Mouse (Mus musculus) lung, postnatal 0 days (tissue): ENCODE data around the gene Rpl10a. TPM values are rescaled to one million over a fixed set of nuclear protein-coding genes. Genes with fewer than 3 reads are reported as not detected.

Source experiments
- ATAC-seq: fragments of 200-750 bp; cut with Nextera tagmentation; 2 replicates; pipeline ENCODE4 v1.8.0; 2017; ENCODE audit warnings: moderate library complexity
- DNase-seq: peaks from one replicate; pipeline ENCODE4 v3.0.0-alpha.2; 2016; ENCODE audit warnings: low spot score
- H3K27ac ChIP-seq: fragments of 300-500 bp; sonication (generic); 2 replicates; pipeline ENCODE4 v1.5.1; 2014; ENCODE audit warnings: antibody characterized with exemption, mild to moderate bottlenecking, low read length, mixed read lengths
- H3K27me3 ChIP-seq: fragments of 300-500 bp; sonication (generic); replicated peaks from 2 replicates; pipeline ENCODE4 v1.6.1; 2014; ENCODE audit warnings: low read length, mixed read lengths; ENCODE audit not compliant: insufficient read depth
- H3K36me3 ChIP-seq: fragments of 300-500 bp; sonication (generic); 2 replicates; pipeline ENCODE4 v1.6.1; 2014; ENCODE audit warnings: low read length, mixed read lengths; ENCODE audit not compliant: insufficient read depth
- H3K4me1 ChIP-seq: fragments of 300-500 bp; sonication (generic); 2 replicates; pipeline ENCODE4 v1.6.1; 2014; ENCODE audit warnings: antibody characterized with exemption, low read depth, low read length, mixed read lengths; ENCODE audit not compliant: insufficient read depth
- H3K4me2 ChIP-seq: fragments of 300-500 bp; sonication (generic); replicated peaks from 2 replicates; pipeline ENCODE4 v1.6.1; 2014; ENCODE audit warnings: low read depth, mild to moderate bottlenecking, low read length, moderate library complexity, mixed read lengths
- H3K4me3 ChIP-seq: fragments of 300-500 bp; sonication (generic); 2 replicates; pipeline ENCODE4 v1.5.1; 2014; ENCODE audit warnings: low read depth, low read length
- H3K9ac ChIP-seq: fragments of 300-500 bp; sonication (generic); replicated peaks from 2 replicates; pipeline ENCODE4 v1.6.1; 2014; ENCODE audit warnings: low read depth, mild to moderate bottlenecking
- H3K9me3 ChIP-seq: fragments of 300-500 bp; sonication (generic); 2 replicates; pipeline ENCODE4 v1.6.1; 2016; ENCODE audit warnings: low read length, mixed read lengths
- CTCF ChIP-seq: IDR thresholded peaks from 2 replicates; pipeline ENCODE4 v1.5.1; 2016; ENCODE audit warnings: antibody characterized with exemption, mild to moderate bottlenecking
- EP300 ChIP-seq: IDR thresholded peaks from 2 replicates; pipeline ENCODE4 v1.6.1; 2016; ENCODE audit warnings: antibody characterized with exemption, mild to moderate bottlenecking, control low read depth
- WGBS: fragments of 180-500 bp; shearing (Covaris S2); extraction: QIAGEN DNeasy Blood & Tissue Kit; methylation state at CpG from one replicate; pipeline ENCODE4 v1.1.7; 2014; 5-methylcytosine and 5-hydroxymethylcytosine counted together
- polyA plus RNA-seq: library from polyadenylated mRNA; unstranded; fragments of >200 nt; fragmentation: Nextera tagmentation; extraction: Ambion mirVana; gene quantifications from 2 replicates; pipeline ENCODE4 v1.2.1, GENCODE M21; 2015

Gene Rpl10a
- polyA plus RNA-seq, 1 experiment from 2014 or later = 446 TPM

GRCm38 (mm10) chr17:28312232-28313211 is 15.7 kb upstream of the Rpl10a start:
- 22% methylated on average over 17 of the region's 17 CpGs for WGBS
- H3K27ac ChIP-seq = peak overlapping the region; percentile 57
- H3K27me3 ChIP-seq = no peaks in the 10 kb centered on the region
- peaks cover 3% of the 10 kb centered on the region for H3K4me1 ChIP-seq
- peak; percentile 48 for TF ChIP-seq CTCF
- TF ChIP-seq EP300 = no peak
- peak; percentile 1; the same call in 1 of the 2 replicates for ATAC-seq
- peak; percentile 49 for DNase-seq
- H3K9me3 ChIP-seq = no peaks in the 10 kb centered on the region
- H3K36me3 ChIP-seq = peaks cover 8% of the 10 kb centered on the region
- peak overlapping the region; percentile 92 for H3K4me2 ChIP-seq
- H3K4me3 ChIP-seq = peak overlapping the region; percentile 69; the same call in 1 of the 2 replicates
- no peak overlapping the region for H3K9ac ChIP-seq

DNA sequence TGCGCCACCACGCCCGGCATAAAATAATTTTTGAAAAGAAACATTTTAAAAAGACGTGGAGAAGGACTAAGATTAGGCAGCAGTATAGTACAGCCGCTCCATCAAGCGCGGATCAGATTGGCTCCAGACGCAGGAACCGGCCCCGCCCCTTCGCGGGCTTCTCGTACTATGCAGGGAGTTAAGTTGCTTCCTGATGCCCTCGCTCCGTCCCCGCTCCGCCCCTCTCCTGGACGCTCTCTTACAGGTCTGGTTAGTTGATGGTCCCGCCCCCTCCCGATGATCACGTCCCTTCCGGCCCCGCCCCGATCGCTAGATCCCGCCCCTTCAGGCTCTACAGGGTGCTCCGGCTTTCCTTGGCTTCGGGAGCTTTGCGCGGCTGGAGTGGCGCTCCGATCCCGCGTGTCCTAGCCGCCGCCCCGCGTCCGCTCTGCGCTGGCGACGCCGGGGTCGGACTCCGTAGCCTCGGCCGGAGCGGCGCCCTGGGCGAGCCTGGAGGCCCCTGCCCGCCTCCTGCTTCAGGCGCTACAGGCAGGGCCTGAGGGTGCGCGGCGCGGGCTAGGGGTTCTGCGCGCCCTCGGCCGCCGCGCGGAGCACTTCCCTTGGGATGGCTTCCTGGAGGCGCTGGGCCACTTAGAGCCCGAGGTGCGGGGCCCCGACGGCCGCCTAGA is 14.9 kb upstream of the Rpl10a start, which contains the start of gene Fance:
TSS of gene Fance (plus strand) at position 308 of the 668 bp plus-strand sequence.
- Histone ChIP-seq H3K36me3 (peaks cover 12% of the 10 kb centered on the region), H3K9me3 (no peaks in the 10 kb centered on the region), H3K9ac (peak within 1 kb of the TSS; percentile 76), H3K4me3 (peak within 1 kb of the TSS; percentile 69), H3K4me1 (peaks cover 3% of the 10 kb centered on the region), H3K4me2 (peak within 1 kb of the TSS; percentile 92), H3K27me3 (no peaks in the 10 kb centered on the region), H3K27ac (peak within 1 kb of the TSS; percentile 96)
- DNase-seq = peak; percentile 100
- ATAC-seq = peak; percentile 98
- TF ChIP-seq EP300 (no peak), CTCF (peak; percentile 10; the same call in 1 of the 2 replicates)
- under 1% methylated on average over 56 of the region's 69 CpGs for WGBS

DNA sequence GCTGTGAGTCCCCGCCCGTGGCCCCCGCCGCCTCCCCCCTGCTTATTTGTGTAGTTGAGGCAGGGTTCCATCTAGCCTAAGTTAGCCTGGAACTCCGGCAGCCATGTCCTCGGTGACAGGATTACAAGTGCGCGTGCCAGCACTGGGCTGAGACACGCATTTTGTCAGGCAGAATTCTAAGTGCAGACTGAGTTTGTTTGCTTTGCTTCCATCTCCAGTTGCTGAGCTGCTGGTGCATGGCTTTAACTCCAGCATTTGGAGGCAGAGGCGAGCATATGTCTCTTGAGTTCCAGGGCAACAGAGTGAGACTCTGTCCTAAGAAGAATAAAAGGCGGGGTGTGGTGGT is 14.4 kb upstream of the Rpl10a start:
- peak; percentile 33 for ATAC-seq
- Histone ChIP-seq H3K4me2 (peak overlapping the region; percentile 92), H3K4me3 (peak overlapping the region; percentile 69), H3K36me3 (peaks cover 14% of the 10 kb centered on the region), H3K9me3 (no peaks in the 10 kb centered on the region), H3K27ac (peak overlapping the region; percentile 96), H3K4me1 (peaks cover 3% of the 10 kb centered on the region; the same call in 1 of the 2 replicates), H3K9ac (peak overlapping the region; percentile 76), H3K27me3 (no peaks in the 10 kb centered on the region)
- TF ChIP-seq EP300 (no peak), CTCF (no peak)
- peak; percentile 56 for DNase-seq
- WGBS = 2% methylated on average over 11 of the region's 11 CpGs

- Histone ChIP-seq H3K27ac (no peak overlapping the region), H3K4me3 (no peak overlapping the region), H3K27me3 (no peaks in the 10 kb centered on the region), H3K4me1 (peaks cover 3% of the 10 kb centered on the region; the same call in 1 of the 2 replicates), H3K9me3 (no peaks in the 10 kb centered on the region), H3K4me2 (no peak overlapping the region), H3K9ac (no peak overlapping the region), H3K36me3 (peaks cover 14% of the 10 kb centered on the region)
- TF ChIP-seq EP300 (no peak), CTCF (no peak)
- DNase-seq (no peak), ATAC-seq (no peak)
- whole genome bisulfite sequencing = 82% methylated on average over 20 of the region's 20 CpGs
Measured at GRCm38 (mm10) chr17:28315611-28316160, 12.6 kb upstream of the Rpl10a start.

DNA sequence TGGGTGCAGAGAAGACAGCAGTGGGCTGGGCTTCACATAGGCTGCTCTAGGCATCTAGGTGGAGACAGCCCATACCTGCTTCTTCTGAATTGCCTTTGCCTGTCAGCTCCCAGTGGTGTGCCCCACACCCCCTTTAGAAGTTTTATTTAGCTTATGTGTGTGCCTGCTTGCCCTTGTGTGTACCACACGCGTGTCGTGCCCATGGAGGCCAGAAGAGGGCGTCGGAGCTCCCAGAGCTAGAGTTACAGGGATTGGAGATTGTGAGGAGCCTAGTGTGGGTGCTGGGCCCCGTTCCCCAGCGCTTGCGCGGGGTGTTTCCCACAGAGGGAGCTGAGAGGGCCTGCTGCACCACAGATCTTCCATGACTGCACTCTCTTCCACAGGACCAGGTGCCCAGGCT is 11.8 kb upstream of the Rpl10a start:
- Histone ChIP-seq H3K9ac (no peak overlapping the region), H3K27ac (no peak overlapping the region), H3K36me3 (peaks cover 14% of the 10 kb centered on the region), H3K27me3 (no peaks in the 10 kb centered on the region), H3K4me1 (peaks cover 3% of the 10 kb centered on the region; the same call in 1 of the 2 replicates), H3K4me3 (no peak overlapping the region), H3K4me2 (no peak overlapping the region), H3K9me3 (no peaks in the 10 kb centered on the region)
- WGBS = 90% methylated on average over 9 of the region's 9 CpGs
- ATAC-seq = no peak
- TF ChIP-seq CTCF (peak; percentile 31; the same call in 1 of the 2 replicates), EP300 (no peak)
- no peak for DNase-seq

- no peaks in the 10 kb centered on the region for H3K27me3 ChIP-seq
- no peak overlapping the region for H3K27ac ChIP-seq
- no peaks in the 10 kb centered on the region for H3K9me3 ChIP-seq
- H3K4me2 ChIP-seq = no peak overlapping the region
- TF ChIP-seq CTCF = no peak
- H3K4me1 ChIP-seq = peaks cover 3% of the 10 kb centered on the region; the same call in 1 of the 2 replicates
- DNase-seq = no peak
- peaks cover 14% of the 10 kb centered on the region for H3K36me3 ChIP-seq
- 50% methylated on average over 7 of the region's 8 CpGs for WGBS
- no peak overlapping the region for H3K9ac ChIP-seq
- no peak overlapping the region for H3K4me3 ChIP-seq
- no peak for ATAC-seq
Measured at GRCm38 (mm10) chr17:28317091-28317490, 11.2 kb upstream of the Rpl10a start.
